Mouse (Mus musculus): ENCODE results near the gene Pik3ca.

Gene Pik3ca

GRCm38 (mm10) chr3:32496711-32497070 lies 99.2 kb downstream of the Pik3ca start:
- no peak for DNase-seq (ENCODE audit: low spot score)

- DNase-seq (ENCODE audit: low spot score): no peak
Measured at GRCm38 (mm10) chr3:32500346-32500745, 102.9 kb downstream of the Pik3ca start.

GRCm38 (mm10) chr3:32505841-32506240 lies 108.4 kb downstream of the Pik3ca start:
- no peak for DNase-seq (ENCODE audit: low spot score)

GRCm38 (mm10) chr3:32506366-32507225 lies 109.1 kb downstream of the Pik3ca start:
- DNase-seq (ENCODE audit: low spot score): no peak

- DNase-seq (ENCODE audit: low spot score): peak; percentile 5
Measured at GRCm38 (mm10) chr3:32508666-32509324, 111.3 kb downstream of the Pik3ca start.

GRCm38 (mm10) chr3:32509496-32510374 lies 112.3 kb downstream of the Pik3ca start, which contains the start of gene Zfp639:
Zfp639 (plus strand) TSS chr3:32510259.
- DNase-seq (ENCODE audit: low spot score): no peak

- peak; percentile 96 for DNase-seq (ENCODE audit: low spot score)
Measured at GRCm38 (mm10) chr3:32510375-32511190, 113.1 kb downstream of the Pik3ca start.

- no peak for DNase-seq (ENCODE audit: low spot score)
Measured at GRCm38 (mm10) chr3:32511191-32511550, 113.7 kb downstream of the Pik3ca start.

GRCm38 (mm10) chr3:32512686-32513284 lies 115.3 kb downstream of the Pik3ca start:
- DNase-seq (ENCODE audit: low spot score): no peak

GRCm38 (mm10) chr3:32513528-32513927 lies 116.1 kb downstream of the Pik3ca start:
- DNase-seq (ENCODE audit: low spot score): no peak
